In genomic region chr4:97001321-97001720, GRCm38 (mm10) we compare ENCODE assay signal across 30 mouse cellular contexts.
"Had no signal": no experiment of that assay in that cellular context is flagged by ENCODE, and none has a peak within 500 bp of the region (broad histone marks: within the 10 kb centered on the region; RNA-seq: fewer than 3 reads in every experiment).

No protein-coding gene starts in this region.

- H3K9ac ChIP-seq: limb, embryonic 12.5 days; limb, embryonic 13.5 days; limb, embryonic 15.5 days; liver, embryonic 12.5 days; liver, embryonic 13.5 days; liver, embryonic 14.5 days; liver, embryonic 15.5 days; liver, postnatal 0 days; lung, embryonic 14.5 days; lung, embryonic 15.5 days; midbrain, embryonic 12.5 days; midbrain, embryonic 13.5 days; midbrain, embryonic 15.5 days; neural tube, embryonic 12.5 days had no signal

- DNase-seq: left cerebral cortex, postnatal 4 days; liver, embryonic 13.5 days; liver, postnatal 0 days; lung, adult 18-20 months; lung, adult 2 months; lung, embryonic 14.5 days; lung, postnatal 10 days; lung, postnatal 14 days; lung, postnatal 36 days; lung, postnatal 4 days; midbrain, embryonic 14.5 days had no signal

- H3K9me3 ChIP-seq: limb, embryonic 10.5 days; limb, embryonic 12.5 days; limb, embryonic 13.5 days; limb, embryonic 15.5 days; liver, embryonic 12.5 days; liver, embryonic 13.5 days; liver, embryonic 15.5 days; lung, embryonic 15.5 days; megakaryocyte, embryonic 14.5 days; midbrain, embryonic 12.5 days; midbrain, embryonic 13.5 days; midbrain, embryonic 15.5 days; neural tube, embryonic 12.5 days had no signal

- ATAC-seq: liver, embryonic 12.5 days; liver, postnatal 0 days; lung, postnatal 0 days; midbrain, embryonic 13.5 days; midbrain, embryonic 15.5 days; midbrain, embryonic 16.5 days had no signal

- H3K36me3 ChIP-seq: limb, embryonic 10.5 days; limb, embryonic 12.5 days; limb, embryonic 13.5 days; limb, embryonic 15.5 days; liver, embryonic 12.5 days; liver, embryonic 13.5 days; liver, embryonic 15.5 days; lung, embryonic 15.5 days; midbrain, embryonic 12.5 days; midbrain, embryonic 13.5 days; midbrain, embryonic 15.5 days; neural tube, embryonic 12.5 days had no signal

- H3K4me2 ChIP-seq: limb, embryonic 12.5 days; limb, embryonic 13.5 days; limb, embryonic 15.5 days; liver, embryonic 11.5 days; liver, embryonic 12.5 days; liver, embryonic 13.5 days; liver, embryonic 15.5 days; lung, embryonic 14.5 days; lung, embryonic 15.5 days; midbrain, embryonic 12.5 days; midbrain, embryonic 13.5 days; midbrain, embryonic 15.5 days; neural tube, embryonic 12.5 days had no signal

- H3K27ac ChIP-seq: left cerebral cortex, adult 2 months; limb, embryonic 10.5 days; limb, embryonic 12.5 days; limb, embryonic 13.5 days; limb, embryonic 15.5 days; liver, embryonic 12.5 days; liver, embryonic 13.5 days; liver, embryonic 14.5 days; liver, embryonic 15.5 days; lung, embryonic 15.5 days; macrophage; midbrain, embryonic 12.5 days; midbrain, embryonic 13.5 days; midbrain, embryonic 15.5 days; neural tube, embryonic 12.5 days had no signal

- H3K27me3 ChIP-seq: limb, embryonic 12.5 days; limb, embryonic 13.5 days; limb, embryonic 15.5 days; liver, embryonic 12.5 days; liver, embryonic 13.5 days; liver, embryonic 15.5 days; lung, embryonic 15.5 days; megakaryocyte, embryonic 14.5 days; midbrain, embryonic 12.5 days; midbrain, embryonic 13.5 days; midbrain, embryonic 15.5 days; neural tube, embryonic 12.5 days had no signal

- H3K4me1 ChIP-seq: limb, embryonic 10.5 days; limb, embryonic 12.5 days; limb, embryonic 13.5 days; limb, embryonic 15.5 days; liver, embryonic 12.5 days; liver, embryonic 13.5 days; liver, embryonic 15.5 days; lung, embryonic 15.5 days; megakaryocyte, embryonic 14.5 days; midbrain, embryonic 12.5 days; midbrain, embryonic 13.5 days; midbrain, embryonic 15.5 days; neural tube, embryonic 12.5 days had no signal

- H3K4me3 ChIP-seq: left cerebral cortex, adult 2 months; limb, embryonic 10.5 days; limb, embryonic 12.5 days; limb, embryonic 13.5 days; limb, embryonic 15.5 days; liver, embryonic 12.5 days; liver, embryonic 13.5 days; liver, embryonic 15.5 days; lung, embryonic 15.5 days; megakaryocyte, embryonic 14.5 days; midbrain, embryonic 12.5 days; midbrain, embryonic 13.5 days; midbrain, embryonic 15.5 days; myocyte; neural tube, embryonic 12.5 days had no signal
